Mouse (Mus musculus): ENCODE results near the gene Cnp.
A peak's percentile ranks its signal among the peaks of the same experiment; 100 is the strongest.
"Not testable (repeated sequence)": the region's sequence is repeated elsewhere in the genome, so short reads cannot be mapped to it uniquely, and the experiment has no call there.

Gene Cnp

GRCm38 (mm10) chr11:100574708-100575483 is at the start of gene Cnp:
Gene Cnp (plus strand): TSS chr11:100574904.
- no peak for DNase-seq (ENCODE audit: low read depth, low spot score)

GRCm38 (mm10) chr11:100524987-100525630 is 49.6 kb upstream of the Cnp start:
- DNase-seq (ENCODE audit: low read depth, low spot score), result peak; percentile 47

GRCm38 (mm10) chr11:100526052-100526816 is 48.5 kb upstream of the Cnp start:
- peak; percentile 11 for DNase-seq (ENCODE audit: low read depth, low spot score)

- DNase-seq (ENCODE audit: low read depth, low spot score), result peak; percentile 61
Observed at GRCm38 (mm10) chr11:100527066-100527457, 47.6 kb upstream of the Cnp start.

GRCm38 (mm10) chr11:100527458-100528374 is 47.0 kb upstream of the Cnp start, which contains the start of gene Acly:
Gene Acly (minus strand): TSS chr11:100528000.
- DNase-seq (ENCODE audit: low read depth, low spot score), result peak; percentile 99

- DNase-seq (ENCODE audit: low read depth, low spot score), result no peak
Observed at GRCm38 (mm10) chr11:100528375-100529165, 46.1 kb upstream of the Cnp start.

GRCm38 (mm10) chr11:100533871-100534270 is 40.8 kb upstream of the Cnp start:
- DNase-seq (ENCODE audit: low read depth, low spot score), result no peak

- not testable (repeated sequence) for DNase-seq (ENCODE audit: low read depth, low spot score)
Observed at GRCm38 (mm10) chr11:100534411-100534810, 40.3 kb upstream of the Cnp start.

- DNase-seq (ENCODE audit: low read depth, low spot score), result not testable (repeated sequence)
Observed at GRCm38 (mm10) chr11:100534821-100535220, 39.9 kb upstream of the Cnp start.

GRCm38 (mm10) chr11:100535996-100536395 is 38.7 kb upstream of the Cnp start:
- peak; percentile 84 for DNase-seq (ENCODE audit: low read depth, low spot score)

GRCm38 (mm10) chr11:100536466-100536865 is 38.2 kb upstream of the Cnp start:
- peak; percentile 29 for DNase-seq (ENCODE audit: low read depth, low spot score)

GRCm38 (mm10) chr11:100540966-100541365 is 33.7 kb upstream of the Cnp start:
- DNase-seq (ENCODE audit: low read depth, low spot score), result no peak

- DNase-seq (ENCODE audit: low read depth, low spot score), result no peak
Observed at GRCm38 (mm10) chr11:100541577-100541976, 33.1 kb upstream of the Cnp start.

GRCm38 (mm10) chr11:100544832-100545745 is 29.6 kb upstream of the Cnp start, which contains the start of gene Ttc25:
Gene Ttc25 (plus strand): TSS chr11:100545607.
- peak; percentile 95 for DNase-seq (ENCODE audit: low read depth, low spot score)

- no peak for DNase-seq (ENCODE audit: low read depth, low spot score)
Observed at GRCm38 (mm10) chr11:100545746-100546085, 29.0 kb upstream of the Cnp start.

- no peak for DNase-seq (ENCODE audit: low read depth, low spot score)
Observed at GRCm38 (mm10) chr11:100546955-100547354, 27.7 kb upstream of the Cnp start.

- no peak for DNase-seq (ENCODE audit: low read depth, low spot score)
Observed at GRCm38 (mm10) chr11:100548141-100548540, 26.6 kb upstream of the Cnp start.

- DNase-seq (ENCODE audit: low read depth, low spot score), result no peak
Observed at GRCm38 (mm10) chr11:100549466-100549865, 25.2 kb upstream of the Cnp start.

GRCm38 (mm10) chr11:100550101-100550500 is 24.6 kb upstream of the Cnp start:
- no peak for DNase-seq (ENCODE audit: low read depth, low spot score)

Measured in 3T3-L1 (cell line).